Mouse (Mus musculus) cerebellum, adult 2 months (tissue): ENCODE measurements around the gene Pip4p1. TPM values are rescaled to one million over a fixed set of nuclear protein-coding genes. Genes with fewer than 3 reads are reported as not detected.
"Not testable (repeated sequence)": the region's sequence is repeated elsewhere in the genome, so short reads cannot be mapped to it uniquely, and the experiment has no call there.

Source experiments
- DNase-seq, 2 experiments: peaks; one replicate each; pipeline ENCODE4 v3.0.0; 2021
- H3K27ac ChIP-seq: fragments of 200-500 bp; 2 replicates; pipeline ENCODE4 v1.5.1; 2012; ENCODE audit warnings: low read length, control low read depth, inconsistent platforms; ENCODE audit not compliant: insufficient read depth
- H3K27me3 ChIP-seq: fragments of 200-500 bp; 2 replicates; pipeline ENCODE4 v1.6.1; 2012; ENCODE audit warnings: inconsistent platforms, mild to moderate bottlenecking, low read length, moderate library complexity; ENCODE audit not compliant: control insufficient read depth, insufficient read depth
- H3K4me1 ChIP-seq: fragments of 200-500 bp; 2 replicates; pipeline ENCODE4 v1.6.1; 2011; ENCODE audit warnings: low read length; ENCODE audit not compliant: control insufficient read depth, insufficient read depth
- H3K4me3 ChIP-seq: fragments of 200-500 bp; replicated peaks from 2 replicates; pipeline ENCODE3; 2011; ENCODE audit warnings: mild to moderate bottlenecking, low read depth, low read length, control low read depth; ENCODE audit not compliant: insufficient read depth
- CTCF ChIP-seq: fragments of 200-500 bp; IDR thresholded peaks from 2 replicates; pipeline ENCODE4 v1.5.1; 2011; ENCODE audit warnings: low read depth, mild to moderate bottlenecking, control low read depth, low read length, moderate library complexity, borderline replicate concordance; ENCODE audit not compliant: insufficient read depth
- POLR2A ChIP-seq: fragments of 200-500 bp; IDR thresholded peaks from 2 replicates; pipeline ENCODE4 v1.6.1; 2011; ENCODE audit warnings: low read length, control low read depth, borderline replicate concordance; ENCODE audit not compliant: insufficient read depth
- WGBS: fragments of 180-500 bp; shearing (Covaris S2); methylation state at CpG from one replicate; pipeline ENCODE4 v1.1.7; 2018; 5-methylcytosine and 5-hydroxymethylcytosine counted together
- polyA plus RNA-seq: library from polyadenylated mRNA; depleted of rRNA; stranded (reverse); fragments of >200 nt; gene quantifications from 2 replicates; pipeline ENCODE4 v1.2.3, GENCODE M21; 2012

Gene Pip4p1
- polyA plus RNA-seq, 1 experiment = 204 TPM

GRCm38 (mm10) chr14:50931493-50932020, 901 bp upstream of the Pip4p1 start:
- WGBS = 7% methylated on average over 12 of the region's 12 CpGs
- TF ChIP-seq CTCF (no peak), POLR2A (no peak)
- H3K27ac ChIP-seq = peak overlapping the region; percentile 11; the same call in 1 of the 2 replicates
- H3K27me3 ChIP-seq = no peaks in the 10 kb centered on the region
- DNase-seq = peak in 1 of 2 experiments; percentile 14
- peak overlapping the region; percentile 77 for H3K4me3 ChIP-seq
- no peaks in the 10 kb centered on the region for H3K4me1 ChIP-seq

DNA sequence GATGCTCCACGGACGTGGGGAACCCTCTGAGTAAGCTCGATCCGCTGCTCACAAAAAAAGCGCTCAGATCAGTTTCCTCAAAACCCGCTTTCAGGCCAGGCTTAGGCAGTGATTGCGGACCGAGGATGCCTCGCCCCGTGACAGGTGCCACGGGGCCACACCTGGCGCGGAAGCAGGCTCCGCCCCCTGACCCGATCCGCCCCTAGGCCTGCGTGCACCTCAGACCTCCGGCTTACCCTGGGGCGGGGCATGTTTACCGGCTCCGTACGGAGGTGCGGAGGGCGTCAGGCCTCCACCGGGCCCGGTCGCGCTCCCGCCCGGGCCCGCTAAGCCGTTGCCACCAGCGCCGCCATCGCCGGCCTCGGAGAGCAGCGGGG, 291 bp downstream of the Pip4p1 start:
- WGBS = under 1% methylated on average over 38 of the region's 38 CpGs
- H3K27ac ChIP-seq = peak overlapping the region; percentile 69
- no peak for DNase-seq
- H3K4me1 ChIP-seq = no peaks in the 10 kb centered on the region
- H3K4me3 ChIP-seq = peak overlapping the region; percentile 82
- TF ChIP-seq CTCF (no peak), POLR2A (no peak)
- H3K27me3 ChIP-seq = no peaks in the 10 kb centered on the region

DNA sequence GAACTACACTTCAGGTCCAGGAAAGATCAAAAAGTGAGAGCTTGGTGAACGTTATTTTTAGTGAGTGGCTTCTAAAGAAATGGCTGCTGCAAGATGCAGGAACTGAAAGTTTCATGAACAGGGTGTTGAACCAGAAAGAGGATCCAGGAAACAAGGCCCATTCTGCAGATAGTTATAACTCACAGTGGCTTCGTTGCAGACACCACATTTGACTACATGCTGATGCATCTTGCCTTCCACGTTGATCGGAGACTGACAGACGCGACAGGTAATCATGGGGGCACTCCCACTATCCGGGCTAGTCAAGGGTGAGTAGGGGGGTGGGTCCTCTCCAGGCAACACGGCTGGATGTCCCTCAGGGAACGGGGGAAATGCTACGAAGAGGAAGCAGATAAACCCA, 705 bp downstream of the Pip4p1 start:
- Histone ChIP-seq H3K27ac (peak overlapping the region; percentile 69; the same call in 1 of the 2 replicates), H3K4me3 (peak overlapping the region; percentile 82), H3K4me1 (no peaks in the 10 kb centered on the region), H3K27me3 (no peaks in the 10 kb centered on the region)
- DNase-seq = no peak
- WGBS = 7% methylated on average over 10 of the region's 10 CpGs
- TF ChIP-seq CTCF (no peak), POLR2A (no peak)

DNA sequence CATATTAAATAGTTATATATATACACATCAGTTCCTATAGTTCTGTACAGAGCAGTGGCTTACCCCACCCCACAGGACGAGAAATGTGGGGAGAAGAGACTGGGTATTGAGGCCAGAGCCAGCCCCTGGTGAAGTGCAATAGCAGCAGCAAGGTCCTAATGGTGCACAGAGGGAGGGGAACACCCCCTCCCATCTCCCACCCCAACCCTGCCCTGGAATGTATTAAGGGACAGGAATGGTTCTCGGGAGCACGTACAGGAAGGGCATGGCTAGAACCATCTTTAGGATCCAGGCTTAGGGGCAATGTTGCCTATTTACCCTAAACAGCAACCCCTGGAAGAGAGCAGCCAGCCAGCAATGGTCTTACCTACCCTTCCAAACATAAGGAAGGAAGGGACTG, 3.3 kb downstream of the Pip4p1 start:
- Histone ChIP-seq H3K4me3 (no peak overlapping the region), H3K4me1 (no peaks in the 10 kb centered on the region), H3K27ac (no peak overlapping the region), H3K27me3 (no peaks in the 10 kb centered on the region)
- TF ChIP-seq CTCF (no peak), POLR2A (no peak)
- 65% methylated on average over 3 of the region's 3 CpGs for WGBS
- DNase-seq = no peak

DNA sequence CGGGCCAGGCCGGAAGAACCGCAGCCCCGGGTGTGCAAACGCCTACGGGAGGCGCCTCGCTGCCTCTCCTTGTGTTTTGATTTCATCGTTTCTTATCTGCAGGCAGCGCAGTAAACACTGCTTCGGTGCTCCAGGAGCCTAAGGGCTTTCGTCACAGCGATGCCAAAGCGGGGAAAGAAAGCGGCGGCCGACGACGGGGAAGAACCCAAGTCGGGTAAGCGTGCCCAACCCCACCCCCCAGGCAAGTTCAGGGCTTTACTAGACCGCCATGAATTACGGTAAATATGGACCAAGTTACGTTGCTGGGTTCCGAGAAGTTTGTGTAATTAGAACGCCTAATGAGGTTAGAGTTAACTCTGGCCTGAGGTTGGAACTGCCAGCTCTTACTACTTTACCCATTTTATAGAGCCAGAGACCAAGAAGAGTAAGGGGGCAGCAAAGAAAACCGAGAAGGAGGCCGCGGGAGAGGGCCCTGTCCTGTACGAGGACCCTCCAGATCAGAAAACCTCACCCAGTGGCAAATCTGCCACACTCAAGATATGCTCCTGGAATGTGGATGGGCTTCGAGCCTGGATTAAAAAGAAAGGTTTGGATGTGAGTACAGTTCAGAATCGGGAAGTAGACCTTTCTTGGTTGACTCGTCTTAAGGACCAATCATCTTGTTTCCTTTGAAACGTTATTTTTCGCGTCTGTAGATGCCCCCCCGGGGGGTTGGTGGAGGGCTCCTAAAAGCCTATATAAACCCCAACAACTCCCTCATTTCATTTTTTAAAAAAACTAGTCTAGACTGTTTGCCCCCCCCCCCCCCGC, 5.3 kb downstream of the Pip4p1 start:
- under 1% methylated on average over 38 of the region's 38 CpGs for WGBS
- TF ChIP-seq POLR2A = no peak
- TF ChIP-seq CTCF = no peak
- Histone ChIP-seq H3K27me3 (no peaks in the 10 kb centered on the region), H3K27ac (no peak overlapping the region), H3K4me3 (peak overlapping the region; percentile 85), H3K4me1 (no peaks in the 10 kb centered on the region)
- peak in 1 of 2 experiments; percentile 32 for DNase-seq

DNA sequence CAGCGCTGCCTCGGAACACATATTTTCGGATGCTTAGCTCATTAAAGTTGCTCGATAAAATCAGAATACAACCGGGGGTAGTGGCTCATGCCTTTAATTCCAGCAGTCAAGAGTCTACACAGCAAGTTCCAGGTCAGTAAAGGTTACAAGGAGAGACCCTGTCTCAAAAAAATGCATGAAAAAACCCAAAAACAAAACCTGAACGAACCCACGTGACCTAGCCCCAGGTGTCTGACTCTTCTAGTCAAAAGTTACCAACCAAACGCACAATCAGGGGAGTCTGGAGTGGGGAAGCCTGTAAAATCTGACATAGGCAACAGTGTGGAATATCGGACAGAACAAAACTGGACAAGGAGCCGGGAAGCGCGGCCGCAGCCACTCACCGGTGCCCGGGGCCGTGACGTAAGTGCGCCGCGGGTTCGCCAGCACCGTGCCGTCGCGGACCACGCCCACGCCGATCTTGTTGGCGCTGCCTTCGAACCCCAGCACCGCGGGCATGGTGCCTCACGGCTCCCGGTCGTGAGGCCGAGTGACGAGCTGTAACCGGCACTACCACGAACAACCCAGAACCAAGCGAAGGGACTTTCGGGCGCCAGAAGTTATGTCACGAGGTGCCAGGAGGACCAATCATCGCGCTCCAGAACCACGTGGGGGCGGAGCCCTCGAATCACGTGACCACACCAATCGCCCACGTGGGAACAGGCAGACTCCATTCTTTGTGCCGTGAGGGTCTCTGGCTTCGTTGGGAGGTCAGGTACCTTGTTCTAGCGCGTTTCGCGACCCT, 6.2 kb downstream of the Pip4p1 start, which contains the start of the genes Osgep and Apex1:
Gene Osgep (minus strand): TSS at position 613 of the 784 bp plus-strand sequence.
Gene Apex1 (plus strand): TSS at position 688 of the 784 bp plus-strand sequence.
- peak within 1 kb of the TSS; percentile 37; the same call in 1 of the 2 replicates for H3K27ac ChIP-seq
- H3K4me1 ChIP-seq = no peaks in the 10 kb centered on the region
- TF ChIP-seq POLR2A = no peak; the same call in 1 of the 2 replicates
- no peak for TF ChIP-seq CTCF
- peak within 1 kb of the TSS; percentile 85 for H3K4me3 ChIP-seq
- under 1% methylated on average over 57 of the region's 57 CpGs for WGBS
- H3K27me3 ChIP-seq = no peaks in the 10 kb centered on the region
- DNase-seq = peak; percentile 95 to 97

- H3K4me3 ChIP-seq, H3K27me3 ChIP-seq, H3K4me1 ChIP-seq, H3K27ac ChIP-seq: not testable (repeated sequence)
- whole genome bisulfite sequencing = 74% methylated on average over 1 of the region's 1 CpGs
- peak in 1 of 2 experiments; percentile 12 for DNase-seq
Measured at GRCm38 (mm10) chr14:50923437-50923836, 7.2 kb downstream of the Pip4p1 start.
